Mouse (Mus musculus) kidney, adult 8-10 months (tissue): ENCODE data around the gene Uqcc2.

Source experiments
- DNase-seq, 2 experiments: peaks; one replicate each; pipeline ENCODE4 v3.0.0; 2022

Uqcc2 gene

DNA sequence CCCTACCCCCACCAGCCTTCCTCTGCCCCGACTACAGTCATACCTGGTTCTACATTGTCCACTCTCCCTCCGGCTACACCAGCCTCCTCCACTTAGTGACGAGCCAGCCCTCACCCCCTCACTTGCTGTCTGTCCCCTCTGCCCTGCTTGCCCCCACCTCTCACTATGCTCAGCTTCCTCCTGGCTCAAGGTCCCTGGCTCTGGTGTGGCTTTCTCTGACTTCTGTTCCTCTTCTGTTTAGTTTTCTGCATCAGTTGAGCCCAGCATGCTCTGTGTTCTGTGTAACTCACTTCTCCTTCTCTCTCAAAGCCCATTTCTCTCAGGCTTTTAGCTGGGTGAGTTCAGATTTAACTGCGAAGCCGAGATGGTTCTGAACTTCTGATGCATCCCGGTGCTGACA is 59.5 kb downstream of the Uqcc2 start:
- no peak for DNase-seq

DNA sequence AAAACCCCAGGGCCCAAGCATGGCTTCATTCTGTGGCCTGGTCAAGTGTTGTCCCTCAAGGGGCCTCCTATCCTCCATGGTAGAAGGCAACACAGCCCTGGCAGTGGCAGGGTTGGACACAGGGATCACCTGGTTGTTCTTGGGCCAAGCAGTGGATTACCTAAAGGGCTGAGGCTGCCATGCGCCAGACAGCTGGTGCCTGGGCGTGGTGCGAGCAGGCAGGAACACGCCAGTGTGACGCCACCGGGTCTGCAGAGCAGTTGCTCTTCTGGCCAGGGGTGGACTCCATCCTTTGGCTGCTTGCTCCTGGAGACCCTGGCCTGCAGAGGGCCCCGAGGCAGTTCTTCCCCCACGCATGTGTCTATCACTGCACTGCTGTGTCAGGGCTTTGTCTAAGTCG is 59.9 kb downstream of the Uqcc2 start:
- DNase-seq = no peak

DNA sequence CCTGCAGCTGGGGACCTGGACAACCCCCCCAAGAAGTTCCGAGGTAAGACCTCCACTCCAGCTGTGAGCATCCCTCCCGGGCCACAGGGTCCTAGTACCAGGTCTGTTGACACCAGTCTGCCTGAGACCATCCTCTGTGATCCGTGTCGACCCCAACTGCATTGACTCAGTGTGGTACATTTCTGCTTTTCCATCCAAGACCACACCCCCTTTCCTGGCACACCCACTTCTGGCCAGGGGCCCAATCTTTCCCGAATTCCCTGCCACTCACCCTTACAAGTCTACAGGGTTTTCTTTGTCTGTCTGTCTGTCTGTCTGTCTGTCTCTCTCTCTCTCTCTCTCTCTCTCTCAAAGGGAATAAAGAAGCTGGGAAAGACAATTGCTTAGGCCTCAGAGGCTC is 60.6 kb downstream of the Uqcc2 start:
- no peak for DNase-seq
